Mouse (Mus musculus): Measurements from ENCODE around the gene Plekhg4. TPM values are rescaled to one million over a fixed set of nuclear protein-coding genes. Genes with fewer than 3 reads are reported as not detected.

The Plekhg4 gene
- 11.5 and 13.6 TPM in 2 replicates for polyA plus RNA-seq (2012; rRNA removed)

- TF ChIP-seq CTCF (IDR thresholded peaks at IDR 0.05; ENCODE audit: borderline replicate concordance, extremely low read depth, insufficient read depth, insufficient read length) (no peak), POLR2A (IDR thresholded peaks at IDR 0.05; ENCODE audit: borderline replicate concordance, extremely low read depth, insufficient read depth, insufficient read length, poor library complexity, severe bottlenecking) (no peak)
- DNase-seq (ENCODE audit: low read depth): no peak
Measured at GRCm38 (mm10) chr8:105373032-105373431, at the start of gene Plekhg4. TSS of gene Plekhg4 (plus strand) at chr8:105373274.

GRCm38 (mm10) chr8:105325641-105326093, 47.4 kb upstream of the Plekhg4 start:
- no peak for TF ChIP-seq CTCF (IDR thresholded peaks at IDR 0.05; ENCODE audit: borderline replicate concordance, extremely low read depth, insufficient read depth, insufficient read length)
- TF ChIP-seq POLR2A (IDR thresholded peaks at IDR 0.05; ENCODE audit: borderline replicate concordance, extremely low read depth, insufficient read depth, insufficient read length, poor library complexity, severe bottlenecking): no peak
- no peak for DNase-seq (ENCODE audit: low read depth)

- TF ChIP-seq CTCF (IDR thresholded peaks at IDR 0.05; ENCODE audit: borderline replicate concordance, extremely low read depth, insufficient read depth, insufficient read length): peak; percentile 34; the same call in 1 of the 2 replicates
- TF ChIP-seq POLR2A (IDR thresholded peaks at IDR 0.05; ENCODE audit: borderline replicate concordance, extremely low read depth, insufficient read depth, insufficient read length, poor library complexity, severe bottlenecking): peak; percentile 73; the same call in 1 of the 2 replicates
- peak; percentile 99 for DNase-seq (ENCODE audit: low read depth)
Measured at GRCm38 (mm10) chr8:105326141-105326672, 46.9 kb upstream of the Plekhg4 start, which contains the start of the genes Lrrc29 and Tmem208. TSS of gene Lrrc29 (minus strand) at chr8:105326278. TSS of gene Tmem208 (plus strand) at chr8:105326354.

GRCm38 (mm10) chr8:105326968-105327367, 46.1 kb upstream of the Plekhg4 start:
- DNase-seq (ENCODE audit: low read depth): no peak
- no peak for TF ChIP-seq CTCF (IDR thresholded peaks at IDR 0.05; ENCODE audit: borderline replicate concordance, extremely low read depth, insufficient read depth, insufficient read length)
- TF ChIP-seq POLR2A (IDR thresholded peaks at IDR 0.05; ENCODE audit: borderline replicate concordance, extremely low read depth, insufficient read depth, insufficient read length, poor library complexity, severe bottlenecking): no peak

- DNase-seq (ENCODE audit: low read depth): no peak
- TF ChIP-seq CTCF (IDR thresholded peaks at IDR 0.05; ENCODE audit: borderline replicate concordance, extremely low read depth, insufficient read depth, insufficient read length): no peak
- no peak for TF ChIP-seq POLR2A (IDR thresholded peaks at IDR 0.05; ENCODE audit: borderline replicate concordance, extremely low read depth, insufficient read depth, insufficient read length, poor library complexity, severe bottlenecking)
Measured at GRCm38 (mm10) chr8:105330325-105330724, 42.7 kb upstream of the Plekhg4 start.

- no peak for TF ChIP-seq POLR2A (IDR thresholded peaks at IDR 0.05; ENCODE audit: borderline replicate concordance, extremely low read depth, insufficient read depth, insufficient read length, poor library complexity, severe bottlenecking)
- TF ChIP-seq CTCF (IDR thresholded peaks at IDR 0.05; ENCODE audit: borderline replicate concordance, extremely low read depth, insufficient read depth, insufficient read length): no peak
- no peak for DNase-seq (ENCODE audit: low read depth)
Measured at GRCm38 (mm10) chr8:105331469-105331868, 41.6 kb upstream of the Plekhg4 start.

- DNase-seq (ENCODE audit: low read depth): no peak
- TF ChIP-seq POLR2A (IDR thresholded peaks at IDR 0.05; ENCODE audit: borderline replicate concordance, extremely low read depth, insufficient read depth, insufficient read length, poor library complexity, severe bottlenecking): no peak
- TF ChIP-seq CTCF (IDR thresholded peaks at IDR 0.05; ENCODE audit: borderline replicate concordance, extremely low read depth, insufficient read depth, insufficient read length): no peak
Measured at GRCm38 (mm10) chr8:105331931-105332330, 41.1 kb upstream of the Plekhg4 start.

- TF ChIP-seq CTCF (IDR thresholded peaks at IDR 0.05; ENCODE audit: borderline replicate concordance, extremely low read depth, insufficient read depth, insufficient read length) (no peak), POLR2A (IDR thresholded peaks at IDR 0.05; ENCODE audit: borderline replicate concordance, extremely low read depth, insufficient read depth, insufficient read length, poor library complexity, severe bottlenecking) (no peak)
- DNase-seq (ENCODE audit: low read depth): no peak
Measured at GRCm38 (mm10) chr8:105332523-105332922, 40.6 kb upstream of the Plekhg4 start.

GRCm38 (mm10) chr8:105336373-105337130, 36.5 kb upstream of the Plekhg4 start:
- no peak for TF ChIP-seq CTCF (IDR thresholded peaks at IDR 0.05; ENCODE audit: borderline replicate concordance, extremely low read depth, insufficient read depth, insufficient read length)
- no peak for TF ChIP-seq POLR2A (IDR thresholded peaks at IDR 0.05; ENCODE audit: borderline replicate concordance, extremely low read depth, insufficient read depth, insufficient read length, poor library complexity, severe bottlenecking)
- DNase-seq (ENCODE audit: low read depth): no peak

- TF ChIP-seq POLR2A (IDR thresholded peaks at IDR 0.05; ENCODE audit: borderline replicate concordance, extremely low read depth, insufficient read depth, insufficient read length, poor library complexity, severe bottlenecking): no peak
- TF ChIP-seq CTCF (IDR thresholded peaks at IDR 0.05; ENCODE audit: borderline replicate concordance, extremely low read depth, insufficient read depth, insufficient read length): no peak
- no peak for DNase-seq (ENCODE audit: low read depth)
Measured at GRCm38 (mm10) chr8:105338992-105339391, 34.1 kb upstream of the Plekhg4 start.

- TF ChIP-seq CTCF (IDR thresholded peaks at IDR 0.05; ENCODE audit: borderline replicate concordance, extremely low read depth, insufficient read depth, insufficient read length) (no peak), POLR2A (IDR thresholded peaks at IDR 0.05; ENCODE audit: borderline replicate concordance, extremely low read depth, insufficient read depth, insufficient read length, poor library complexity, severe bottlenecking) (no peak)
- DNase-seq (ENCODE audit: low read depth): no peak
Measured at GRCm38 (mm10) chr8:105339886-105340635, 33.0 kb upstream of the Plekhg4 start.

Measured in brain, embryonic 14.5 days (tissue).